Mouse (Mus musculus): Measurements from ENCODE around the gene Gm19402. TPM values are rescaled to one million over a fixed set of nuclear protein-coding genes. Genes with fewer than 3 reads are reported as not detected.
"Not testable (repeated sequence)": the region's sequence is repeated elsewhere in the genome, so short reads cannot be mapped to it uniquely, and the experiment has no call there.

Gene Gm19402
- not detected in 2 replicates for total RNA-seq (2015; ENCODE audit: low replicate concordance)
- not detected in 2 replicates for total RNA-seq (2017; ENCODE audit: low replicate concordance)

- ATAC-seq (replicated peaks; ENCODE audit: low FRiP score, poor library complexity, severe bottlenecking): not testable (repeated sequence)
Observed at GRCm38 (mm10) chr10:77690356-77690807, at the start of gene Gm19402. Gene Gm19402, minus strand, starts transcription at chr10:77690757.

GRCm38 (mm10) chr10:77738929-77739328 lies 48.4 kb upstream of the Gm19402 start:
- ATAC-seq (replicated peaks; ENCODE audit: low FRiP score, poor library complexity, severe bottlenecking): no peak

- no peak for ATAC-seq (replicated peaks; ENCODE audit: low FRiP score, poor library complexity, severe bottlenecking)
Observed at GRCm38 (mm10) chr10:77735928-77736327, 45.4 kb upstream of the Gm19402 start.

GRCm38 (mm10) chr10:77729241-77729640 lies 38.7 kb upstream of the Gm19402 start:
- no peak for ATAC-seq (replicated peaks; ENCODE audit: low FRiP score, poor library complexity, severe bottlenecking)

- no peak for ATAC-seq (replicated peaks; ENCODE audit: low FRiP score, poor library complexity, severe bottlenecking)
Observed at GRCm38 (mm10) chr10:77728280-77728679, 37.7 kb upstream of the Gm19402 start.

GRCm38 (mm10) chr10:77726186-77726585 lies 35.6 kb upstream of the Gm19402 start, which contains the start of gene Gm10100:
Gene Gm10100, plus strand, starts transcription at chr10:77726486.
- ATAC-seq (replicated peaks; ENCODE audit: low FRiP score, poor library complexity, severe bottlenecking): no peak

GRCm38 (mm10) chr10:77724855-77725254 lies 34.3 kb upstream of the Gm19402 start:
- no peak for ATAC-seq (replicated peaks; ENCODE audit: low FRiP score, poor library complexity, severe bottlenecking)

GRCm38 (mm10) chr10:77720299-77720698 lies 29.7 kb upstream of the Gm19402 start, which contains the start of gene Krtap12-1:
Gene Krtap12-1, plus strand, starts transcription at chr10:77720599.
- ATAC-seq (replicated peaks; ENCODE audit: low FRiP score, poor library complexity, severe bottlenecking): not testable (repeated sequence)

GRCm38 (mm10) chr10:77715507-77715906 lies 24.9 kb upstream of the Gm19402 start, which contains the start of gene Gm10142:
Gene Gm10142, plus strand, starts transcription at chr10:77715807.
- ATAC-seq (replicated peaks; ENCODE audit: low FRiP score, poor library complexity, severe bottlenecking): no peak

GRCm38 (mm10) chr10:77713734-77714133 lies 23.2 kb upstream of the Gm19402 start:
- ATAC-seq (replicated peaks; ENCODE audit: low FRiP score, poor library complexity, severe bottlenecking): no peak

- not testable (repeated sequence) for ATAC-seq (replicated peaks; ENCODE audit: low FRiP score, poor library complexity, severe bottlenecking)
Observed at GRCm38 (mm10) chr10:77711157-77711556, 20.6 kb upstream of the Gm19402 start, which contains the start of gene Gm10024. Gene Gm10024, plus strand, starts transcription at chr10:77711457.

GRCm38 (mm10) chr10:77709831-77710230 lies 19.3 kb upstream of the Gm19402 start:
- ATAC-seq (replicated peaks; ENCODE audit: low FRiP score, poor library complexity, severe bottlenecking): no peak

GRCm38 (mm10) chr10:77706326-77706725 lies 15.8 kb upstream of the Gm19402 start, which contains the start of gene Gm10272:
Gene Gm10272, plus strand, starts transcription at chr10:77706626.
- no peak for ATAC-seq (replicated peaks; ENCODE audit: low FRiP score, poor library complexity, severe bottlenecking)

GRCm38 (mm10) chr10:77697133-77697532 lies 6.6 kb upstream of the Gm19402 start, which contains the start of gene Gm9508:
Gene Gm9508, minus strand, starts transcription at chr10:77697233.
- ATAC-seq (replicated peaks; ENCODE audit: low FRiP score, poor library complexity, severe bottlenecking): no peak

GRCm38 (mm10) chr10:77687021-77687420 lies 3.5 kb downstream of the Gm19402 start:
- ATAC-seq (replicated peaks; ENCODE audit: low FRiP score, poor library complexity, severe bottlenecking): no peak

GRCm38 (mm10) chr10:77685895-77686664 lies 4.5 kb downstream of the Gm19402 start, which contains the start of gene Tspear:
Gene Tspear, plus strand, starts transcription at chr10:77686569.
- no peak for ATAC-seq (replicated peaks; ENCODE audit: low FRiP score, poor library complexity, severe bottlenecking)

- no peak for ATAC-seq (replicated peaks; ENCODE audit: low FRiP score, poor library complexity, severe bottlenecking)
Observed at GRCm38 (mm10) chr10:77684181-77684580, 6.4 kb downstream of the Gm19402 start.

GRCm38 (mm10) chr10:77682994-77683393 lies 7.6 kb downstream of the Gm19402 start:
- ATAC-seq (replicated peaks; ENCODE audit: low FRiP score, poor library complexity, severe bottlenecking): no peak

GRCm38 (mm10) chr10:77677562-77677961 lies 13.0 kb downstream of the Gm19402 start:
- ATAC-seq (replicated peaks; ENCODE audit: low FRiP score, poor library complexity, severe bottlenecking): no peak

- ATAC-seq (replicated peaks; ENCODE audit: low FRiP score, poor library complexity, severe bottlenecking): no peak
Observed at GRCm38 (mm10) chr10:77673765-77674164, 16.8 kb downstream of the Gm19402 start.

GRCm38 (mm10) chr10:77671519-77671918 lies 19.0 kb downstream of the Gm19402 start:
- ATAC-seq (replicated peaks; ENCODE audit: low FRiP score, poor library complexity, severe bottlenecking): no peak
